Mouse (Mus musculus) hindbrain, embryonic 11.5 days (tissue): ENCODE data around the gene Papln. TPM values are rescaled to one million over a fixed set of nuclear protein-coding genes. Genes with fewer than 3 reads are reported as not detected.

Experiments used
- ATAC-seq: fragments of 200-750 bp; cut with Nextera tagmentation; 2 replicates; pipeline ENCODE4 v1.8.0; 2017; ENCODE audit warnings: mild to moderate bottlenecking, moderate TSS enrichment, moderate library complexity; ENCODE audit not compliant: low FRiP score
- DNase-seq: peaks from one replicate; pipeline ENCODE4 v3.0.0-alpha.2; 2015; ENCODE audit warnings: low spot score
- H3K27ac ChIP-seq: fragments of 300-500 bp; sonication (generic); 2 replicates; pipeline ENCODE4 v1.5.1; 2014; ENCODE audit warnings: mild to moderate bottlenecking, low read depth, low read length
- H3K27me3 ChIP-seq: fragments of 300-500 bp; sonication (generic); 2 replicates; pipeline ENCODE4 v1.6.1; 2014; ENCODE audit warnings: mild to moderate bottlenecking, low read length, moderate library complexity, mixed read lengths; ENCODE audit not compliant: control insufficient read depth, insufficient read depth
- H3K36me3 ChIP-seq: fragments of 300-500 bp; sonication (generic); 2 replicates; pipeline ENCODE4 v1.6.1; 2014; ENCODE audit warnings: mild to moderate bottlenecking, low read length, moderate library complexity, mixed read lengths; ENCODE audit not compliant: control insufficient read depth, insufficient read depth
- H3K4me1 ChIP-seq: fragments of 300-500 bp; sonication (generic); replicated peaks from 2 replicates; pipeline ENCODE4 v1.6.1; 2014; ENCODE audit warnings: low read length, mixed read lengths; ENCODE audit not compliant: control insufficient read depth, insufficient read depth
- H3K4me2 ChIP-seq: fragments of 300-500 bp; sonication (generic); replicated peaks from 2 replicates; pipeline ENCODE4 v1.6.1; 2014; ENCODE audit warnings: mild to moderate bottlenecking, low read depth, low read length
- H3K4me3 ChIP-seq: fragments of 300-500 bp; sonication (generic); 2 replicates; pipeline ENCODE4 v1.5.1; 2014; ENCODE audit warnings: low read depth, low read length
- H3K9ac ChIP-seq: fragments of 300-500 bp; sonication (generic); 2 replicates; pipeline ENCODE4 v1.6.1; 2014; ENCODE audit warnings: low read depth, low read length
- H3K9me3 ChIP-seq: fragments of 300-500 bp; sonication (generic); 2 replicates; pipeline ENCODE4 v1.6.1; 2016; ENCODE audit warnings: low read length; ENCODE audit not compliant: control insufficient read depth
- WGBS: fragments of 180-500 bp; shearing (Covaris S2); extraction: QIAGEN DNeasy Blood & Tissue Kit; methylation state at CpG from one replicate; pipeline ENCODE4 v1.1.7; 2014; 5-methylcytosine and 5-hydroxymethylcytosine counted together
- polyA plus RNA-seq: library from polyadenylated mRNA; unstranded; fragments of >200 nt; fragmentation: Nextera tagmentation; extraction: Ambion mirVana; gene quantifications from 2 replicates; pipeline ENCODE4 v1.2.1, GENCODE M21; 2014

Gene Papln
- polyA plus RNA-seq, 1 experiment from 2014 or later: 0.11 TPM

GRCm38 (mm10) chr12:83760201-83760600, 3.2 kb upstream of the Papln start:
- H3K36me3 ChIP-seq: no peaks in the 10 kb centered on the region
- WGBS: 87% methylated on average over 2 of the region's 2 CpGs
- no peaks in the 10 kb centered on the region for H3K9me3 ChIP-seq
- no peak overlapping the region for H3K4me3 ChIP-seq
- no peaks in the 10 kb centered on the region for H3K27me3 ChIP-seq
- no peak overlapping the region for H3K4me2 ChIP-seq
- ATAC-seq (no peak), DNase-seq (no peak)
- peaks cover 7% of the 10 kb centered on the region; the same call in 1 of the 2 replicates for H3K4me1 ChIP-seq
- no peak overlapping the region for H3K27ac ChIP-seq
- H3K9ac ChIP-seq: no peak overlapping the region

- no peak overlapping the region for H3K4me3 ChIP-seq
Measured at GRCm38 (mm10) chr12:83762706-83763105, 728 bp upstream of the Papln start.

GRCm38 (mm10) chr12:83764044-83764365, 571 bp downstream of the Papln start:
- Histone ChIP-seq H3K9me3 (no peaks in the 10 kb centered on the region), H3K4me3 (peak overlapping the region; percentile 13), H3K36me3 (no peaks in the 10 kb centered on the region), H3K27ac (no peak overlapping the region), H3K27me3 (no peaks in the 10 kb centered on the region), H3K4me1 (peaks cover 9% of the 10 kb centered on the region; the same call in 1 of the 2 replicates), H3K9ac (0 out of 2 replicates have a peak overlapping the region, but pooled peaks have one; percentile 11), H3K4me2 (peak overlapping the region; percentile 40)
- WGBS: 8% methylated on average over 14 of the region's 14 CpGs
- peak; percentile 33 for DNase-seq
- ATAC-seq: no peak

More at GRCm38 (mm10) chr12:83762706-83763105, 728 bp upstream of the Papln start:
- 19% methylated on average over 4 of the region's 4 CpGs for WGBS
- Histone ChIP-seq H3K4me1 (peaks cover 8% of the 10 kb centered on the region; the same call in 1 of the 2 replicates), H3K27me3 (no peaks in the 10 kb centered on the region), H3K36me3 (no peaks in the 10 kb centered on the region), H3K9ac (no peak overlapping the region), H3K9me3 (no peaks in the 10 kb centered on the region), H3K27ac (no peak overlapping the region), H3K4me2 (no peak overlapping the region)
- ATAC-seq: no peak
- DNase-seq: no peak

GRCm38 (mm10) chr12:83764519-83764918, 1.1 kb downstream of the Papln start:
- no peak for ATAC-seq
- Histone ChIP-seq H3K9ac (no peak overlapping the region), H3K4me3 (no peak overlapping the region), H3K27me3 (no peaks in the 10 kb centered on the region), H3K4me1 (peaks cover 9% of the 10 kb centered on the region; the same call in 1 of the 2 replicates), H3K9me3 (no peaks in the 10 kb centered on the region), H3K4me2 (no peak overlapping the region), H3K27ac (no peak overlapping the region), H3K36me3 (no peaks in the 10 kb centered on the region)
- 79% methylated on average over 10 of the region's 10 CpGs for WGBS
- no peak for DNase-seq

- Histone ChIP-seq H3K36me3 (no peaks in the 10 kb centered on the region), H3K27me3 (no peaks in the 10 kb centered on the region), H3K4me3 (no peak overlapping the region), H3K27ac (no peak overlapping the region), H3K9ac (no peak overlapping the region), H3K4me2 (no peak overlapping the region), H3K4me1 (peaks cover 16% of the 10 kb centered on the region; the same call in 1 of the 2 replicates), H3K9me3 (no peaks in the 10 kb centered on the region)
- 76% methylated on average over 13 of the region's 13 CpGs for WGBS
- DNase-seq (no peak), ATAC-seq (no peak)
Measured at GRCm38 (mm10) chr12:83765965-83766603, 2.6 kb downstream of the Papln start.

GRCm38 (mm10) chr12:83767833-83768232, 4.4 kb downstream of the Papln start:
- H3K36me3 ChIP-seq: no peaks in the 10 kb centered on the region
- WGBS: 65% methylated on average over 9 of the region's 9 CpGs
- H3K27me3 ChIP-seq: no peaks in the 10 kb centered on the region
- no peak for DNase-seq
- peaks cover 16% of the 10 kb centered on the region; the same call in 1 of the 2 replicates for H3K4me1 ChIP-seq
- ATAC-seq: no peak
- H3K9me3 ChIP-seq: no peaks in the 10 kb centered on the region
- H3K4me3 ChIP-seq: no peak overlapping the region
- no peak overlapping the region for H3K9ac ChIP-seq
- no peak overlapping the region for H3K27ac ChIP-seq
- no peak overlapping the region for H3K4me2 ChIP-seq

- H3K4me2 ChIP-seq: no peak overlapping the region
- WGBS: 84% methylated on average over 14 of the region's 14 CpGs
Measured at GRCm38 (mm10) chr12:83768235-83768899, 4.9 kb downstream of the Papln start.

GRCm38 (mm10) chr12:83770418-83771256, 7.2 kb downstream of the Papln start:
- Histone ChIP-seq H3K36me3 (no peaks in the 10 kb centered on the region), H3K4me1 (peaks cover 9% of the 10 kb centered on the region; the same call in 1 of the 2 replicates), H3K27me3 (no peaks in the 10 kb centered on the region), H3K4me3 (no peak overlapping the region), H3K9ac (no peak overlapping the region), H3K4me2 (peak overlapping the region; percentile 20), H3K27ac (no peak overlapping the region), H3K9me3 (no peaks in the 10 kb centered on the region)
- peak; percentile 89 for DNase-seq
- peak; percentile 33 for ATAC-seq
- WGBS: 7% methylated on average over 25 of the region's 25 CpGs

More at GRCm38 (mm10) chr12:83768235-83768899, 4.9 kb downstream of the Papln start:
- H3K4me3 ChIP-seq: no peak overlapping the region
- H3K36me3 ChIP-seq: no peaks in the 10 kb centered on the region
- no peak overlapping the region for H3K27ac ChIP-seq
- peaks cover 16% of the 10 kb centered on the region; the same call in 1 of the 2 replicates for H3K4me1 ChIP-seq
- DNase-seq: no peak
- H3K9me3 ChIP-seq: no peaks in the 10 kb centered on the region
- no peak overlapping the region for H3K9ac ChIP-seq
- no peak for ATAC-seq
- H3K27me3 ChIP-seq: no peaks in the 10 kb centered on the region
